Mouse (Mus musculus): ENCODE measurements around the gene Amotl2. TPM values are rescaled to one million over a fixed set of nuclear protein-coding genes. Genes with fewer than 3 reads are reported as not detected.

Amotl2 gene
- polyA plus RNA-seq, 2 experiments: 52.7 to 58.9 TPM

GRCm38 (mm10) chr9:102731044-102731471 is 14.6 kb downstream of the Amotl2 start:
- no peak overlapping the region for H3K4me3 ChIP-seq (replicated peaks; ENCODE audit: low read length)
- no peaks in the 10 kb centered on the region for H3K9me3 ChIP-seq (ENCODE audit: control insufficient read depth, low read length)
- H3K4me2 ChIP-seq (replicated peaks; ENCODE audit: low read depth, low read length, severe bottlenecking): no peak overlapping the region
- no peak overlapping the region for H3K9ac ChIP-seq (ENCODE audit: low read depth, low read length, severe bottlenecking)
- DNase-seq (ENCODE audit: low spot score) (no peak), ATAC-seq (ENCODE audit: low FRiP score, low read depth) (no peak)
- peaks cover 10% of the 10 kb centered on the region for H3K4me1 ChIP-seq (ENCODE audit: control insufficient read depth, insufficient read depth, low read length)
- 80% methylated on average over 7 of the region's 7 CpGs for WGBS
- no peak for TF ChIP-seq POLR2A (IDR thresholded peaks at IDR 0.05; ENCODE audit: borderline replicate concordance, extremely low read depth, insufficient read depth, insufficient read length)
- peaks cover 79% of the 10 kb centered on the region for H3K36me3 ChIP-seq (ENCODE audit: control insufficient read depth, insufficient read depth, low read length)
- 0 out of 2 replicates have a peak overlapping the region, but pooled peaks have one; percentile 13 for H3K27ac ChIP-seq (replicated peaks; ENCODE audit: low read depth, low read length)
- no peaks in the 10 kb centered on the region for H3K27me3 ChIP-seq (ENCODE audit: control insufficient read depth, insufficient read depth, low read length)

DNA sequence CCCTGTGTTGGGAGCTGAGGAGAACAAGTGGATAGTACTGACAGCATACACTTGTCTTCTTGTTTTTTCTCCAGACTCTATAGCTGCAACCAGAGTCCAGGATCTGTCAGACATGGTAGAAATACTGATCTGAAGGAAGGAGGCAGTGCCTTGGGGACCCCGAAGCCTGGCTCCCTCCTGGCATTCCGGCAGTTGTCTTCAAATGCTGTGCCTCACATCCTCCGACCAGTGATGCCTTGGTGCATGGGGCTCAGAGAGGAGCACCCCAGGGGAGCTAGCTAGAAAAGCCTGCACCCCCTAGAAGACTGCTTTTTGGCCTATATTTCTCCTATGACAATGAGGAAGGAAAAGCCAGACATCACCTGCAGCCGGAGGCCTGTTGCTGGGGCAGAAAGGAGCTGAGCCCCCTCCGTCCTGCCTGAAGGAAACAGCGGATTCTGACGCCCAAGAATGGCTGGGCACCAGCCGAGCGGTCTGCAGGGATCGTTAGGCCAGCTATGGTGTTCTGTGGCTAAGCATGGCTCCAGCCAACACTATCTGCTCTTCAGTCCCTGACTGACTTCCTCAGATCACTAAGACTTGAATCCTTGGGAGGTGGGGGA is 15.2 kb downstream of the Amotl2 start:
- H3K27ac ChIP-seq (replicated peaks; ENCODE audit: low read depth, low read length): 0 out of 2 replicates have a peak overlapping the region, but pooled peaks have one; percentile 13

DNA sequence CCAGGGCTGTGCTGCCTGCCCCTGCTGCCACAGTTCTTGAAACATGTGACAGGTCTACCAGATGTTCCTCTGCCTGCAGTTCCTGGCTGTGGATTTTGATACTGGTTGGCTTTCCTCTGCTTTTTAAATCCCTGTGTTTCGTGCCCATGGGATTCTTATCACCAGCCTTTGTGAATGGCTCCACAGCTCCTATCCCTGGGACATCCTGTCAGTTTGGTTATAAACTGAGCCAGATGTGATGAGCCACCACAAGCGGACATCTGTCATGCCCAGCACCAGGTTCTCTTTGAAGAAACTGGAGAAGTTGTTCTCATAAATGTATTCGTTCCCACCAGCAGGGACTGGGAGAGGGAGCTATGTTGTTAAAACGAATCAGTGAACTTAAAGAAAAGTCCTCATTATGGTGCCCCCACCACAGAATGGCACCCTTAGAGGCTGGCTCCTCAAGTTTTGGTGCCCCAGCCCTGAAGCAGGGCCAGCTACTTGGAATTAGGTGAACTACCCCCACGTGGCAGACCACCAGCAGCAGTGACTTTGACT is 15.9 kb downstream of the Amotl2 start:
- no peak overlapping the region for H3K9ac ChIP-seq (ENCODE audit: low read depth, low read length, severe bottlenecking)
- H3K4me3 ChIP-seq (replicated peaks; ENCODE audit: low read length): no peak overlapping the region
- no peak for TF ChIP-seq POLR2A (IDR thresholded peaks at IDR 0.05; ENCODE audit: borderline replicate concordance, extremely low read depth, insufficient read depth, insufficient read length)
- no peak overlapping the region for H3K4me2 ChIP-seq (replicated peaks; ENCODE audit: low read depth, low read length, severe bottlenecking)
- H3K27ac ChIP-seq (replicated peaks; ENCODE audit: low read depth, low read length): no peak overlapping the region
- H3K27me3 ChIP-seq (ENCODE audit: control insufficient read depth, insufficient read depth, low read length): no peaks in the 10 kb centered on the region
- DNase-seq (ENCODE audit: low spot score): no peak
- no peaks in the 10 kb centered on the region; the same call in 1 of the 2 replicates for H3K4me1 ChIP-seq (ENCODE audit: control insufficient read depth, insufficient read depth, low read length)
- H3K9me3 ChIP-seq (ENCODE audit: control insufficient read depth, low read length): no peaks in the 10 kb centered on the region
- WGBS: 80% methylated on average over 5 of the region's 5 CpGs
- peaks cover 66% of the 10 kb centered on the region for H3K36me3 ChIP-seq (ENCODE audit: control insufficient read depth, insufficient read depth, low read length)
- ATAC-seq (ENCODE audit: low FRiP score, low read depth): no peak

More for the DNA sequence above, 15.2 kb downstream of the Amotl2 start:
- WGBS: 78% methylated on average over 10 of the region's 10 CpGs
- no peak overlapping the region for H3K9ac ChIP-seq (ENCODE audit: low read depth, low read length, severe bottlenecking)
- no peaks in the 10 kb centered on the region for H3K9me3 ChIP-seq (ENCODE audit: control insufficient read depth, low read length)
- DNase-seq (ENCODE audit: low spot score) (no peak), ATAC-seq (ENCODE audit: low FRiP score, low read depth) (no peak)
- peaks cover 73% of the 10 kb centered on the region for H3K36me3 ChIP-seq (ENCODE audit: control insufficient read depth, insufficient read depth, low read length)
- H3K4me3 ChIP-seq (replicated peaks; ENCODE audit: low read length): no peak overlapping the region
- peaks cover 4% of the 10 kb centered on the region for H3K4me1 ChIP-seq (ENCODE audit: control insufficient read depth, insufficient read depth, low read length)
- H3K27me3 ChIP-seq (ENCODE audit: control insufficient read depth, insufficient read depth, low read length): no peaks in the 10 kb centered on the region
- no peak overlapping the region for H3K4me2 ChIP-seq (replicated peaks; ENCODE audit: low read depth, low read length, severe bottlenecking)
- TF ChIP-seq POLR2A (IDR thresholded peaks at IDR 0.05; ENCODE audit: borderline replicate concordance, extremely low read depth, insufficient read depth, insufficient read length): no peak

GRCm38 (mm10) chr9:102733459-102733858 is 17.0 kb downstream of the Amotl2 start:
- peaks cover 55% of the 10 kb centered on the region for H3K36me3 ChIP-seq (ENCODE audit: control insufficient read depth, insufficient read depth, low read length)

GRCm38 (mm10) chr9:102733999-102734738 is 17.7 kb downstream of the Amotl2 start:
- Histone ChIP-seq H3K9ac (ENCODE audit: low read depth, low read length, severe bottlenecking) (no peak overlapping the region), H3K4me1 (ENCODE audit: control insufficient read depth, insufficient read depth, low read length) (no peaks in the 10 kb centered on the region; the same call in 1 of the 2 replicates), H3K9me3 (ENCODE audit: control insufficient read depth, low read length) (0 out of 2 replicates have a peak, but pooled peaks cover 4% of the 10 kb centered on the region), H3K4me2 (replicated peaks; ENCODE audit: low read depth, low read length, severe bottlenecking) (no peak overlapping the region), H3K36me3 (ENCODE audit: control insufficient read depth, insufficient read depth, low read length) (peaks cover 48% of the 10 kb centered on the region), H3K27me3 (ENCODE audit: control insufficient read depth, insufficient read depth, low read length) (no peaks in the 10 kb centered on the region), H3K4me3 (replicated peaks; ENCODE audit: low read length) (no peak overlapping the region), H3K27ac (replicated peaks; ENCODE audit: low read depth, low read length) (no peak overlapping the region)
- no peak for DNase-seq (ENCODE audit: low spot score)
- WGBS: 70% methylated on average over 9 of the region's 9 CpGs
- ATAC-seq (ENCODE audit: low FRiP score, low read depth): 0 out of 2 replicates have a peak, but pooled peaks have one; percentile 12
- no peak for TF ChIP-seq POLR2A (IDR thresholded peaks at IDR 0.05; ENCODE audit: borderline replicate concordance, extremely low read depth, insufficient read depth, insufficient read length)

More at GRCm38 (mm10) chr9:102733459-102733858, 17.0 kb downstream of the Amotl2 start:
- ATAC-seq (ENCODE audit: low FRiP score, low read depth) (no peak), DNase-seq (ENCODE audit: low spot score) (no peak)
- 93% methylated on average over 5 of the region's 5 CpGs for WGBS
- TF ChIP-seq POLR2A (IDR thresholded peaks at IDR 0.05; ENCODE audit: borderline replicate concordance, extremely low read depth, insufficient read depth, insufficient read length): no peak
- Histone ChIP-seq H3K9me3 (ENCODE audit: control insufficient read depth, low read length) (no peaks in the 10 kb centered on the region), H3K9ac (ENCODE audit: low read depth, low read length, severe bottlenecking) (no peak overlapping the region), H3K4me3 (replicated peaks; ENCODE audit: low read length) (no peak overlapping the region), H3K27me3 (ENCODE audit: control insufficient read depth, insufficient read depth, low read length) (no peaks in the 10 kb centered on the region), H3K4me1 (ENCODE audit: control insufficient read depth, insufficient read depth, low read length) (no peaks in the 10 kb centered on the region; the same call in 1 of the 2 replicates), H3K4me2 (replicated peaks; ENCODE audit: low read depth, low read length, severe bottlenecking) (no peak overlapping the region), H3K27ac (replicated peaks; ENCODE audit: low read depth, low read length) (no peak overlapping the region)

Data from limb, embryonic 14.5 days (tissue).